Mouse (Mus musculus): ENCODE data around the gene Fance.

The Fance gene

DNA sequence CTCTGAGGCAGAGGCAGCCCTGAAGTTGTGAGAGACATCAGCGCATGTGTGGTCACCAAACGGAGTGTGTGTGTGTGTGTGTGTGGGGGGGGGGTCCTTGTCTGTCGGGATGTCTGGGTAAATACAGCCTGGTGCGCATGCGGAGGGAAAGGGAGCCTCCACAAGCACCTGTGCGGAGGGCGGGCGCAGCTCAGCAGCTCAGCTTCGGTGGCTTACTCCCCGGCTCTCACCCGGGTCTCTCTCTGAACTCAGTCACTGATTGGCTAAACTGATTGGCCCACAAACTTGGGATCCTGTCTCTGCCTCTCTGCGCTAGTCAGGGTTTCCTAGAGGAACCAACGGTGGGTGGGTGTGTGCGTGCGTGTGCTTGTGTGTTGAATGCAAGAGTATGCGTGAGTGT, 61.2 kb downstream of the Fance start:
- in situ Hi-C loops (cut with MboI, MseI): no loop called here

DNA sequence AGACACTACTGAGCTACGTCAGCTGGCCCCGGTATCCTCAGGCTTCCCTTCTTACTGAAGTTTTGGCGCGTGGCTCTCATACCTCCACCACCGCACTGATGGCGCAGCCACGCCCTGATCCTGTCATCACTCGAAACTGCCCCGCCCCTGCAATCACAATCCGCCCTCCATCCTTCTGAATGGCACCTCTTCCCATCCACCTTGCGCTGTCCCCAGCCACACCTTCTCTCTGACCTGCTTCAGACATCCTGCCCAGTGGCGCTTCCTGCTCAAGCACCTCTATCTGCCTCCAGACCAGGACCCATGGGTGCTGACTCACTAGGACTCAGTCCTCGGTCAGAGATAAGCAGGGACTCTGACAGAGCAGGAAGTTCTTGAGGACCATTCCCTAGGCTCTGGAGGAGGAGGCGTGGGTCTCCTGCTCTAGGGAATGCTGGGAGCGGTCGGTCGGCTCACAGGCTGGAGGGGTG, 62.3 kb downstream of the Fance start:
- in situ Hi-C loops (cut with MboI, MseI): loop anchor here (5.0 kb wide), 1 partner anchor 98 kb away; no protein-coding TSS in a partner anchor
